Mouse (Mus musculus) kidney, embryonic 14.5 days (tissue): ENCODE measurements around the gene Arhgap6. TPM values are rescaled to one million over a fixed set of nuclear protein-coding genes. Genes with fewer than 3 reads are reported as not detected.

ENCODE experiments used
- ATAC-seq: fragments of 200-750 bp; cut with Nextera tagmentation; 2 replicates; pipeline ENCODE4 v1.8.0; 2017; ENCODE audit warnings: moderate number of reproducible peaks, mild to moderate bottlenecking, moderate TSS enrichment, moderate library complexity; ENCODE audit not compliant: low FRiP score, low TSS enrichment
- H3K27ac ChIP-seq: fragments of 300-500 bp; sonication (generic); 2 replicates; pipeline ENCODE4 v1.5.1; 2014; ENCODE audit warnings: low read depth, mild to moderate bottlenecking, low read length, moderate library complexity, mixed read lengths
- H3K27me3 ChIP-seq: fragments of 300-500 bp; sonication (generic); 2 replicates; pipeline ENCODE4 v1.6.1; 2014; ENCODE audit warnings: mild to moderate bottlenecking, low read length; ENCODE audit not compliant: control insufficient read depth, insufficient read depth
- H3K36me3 ChIP-seq: fragments of 300-500 bp; sonication (generic); 2 replicates; pipeline ENCODE4 v1.6.1; 2014; ENCODE audit warnings: low read length, mixed read lengths; ENCODE audit not compliant: control insufficient read depth, insufficient read depth
- H3K4me1 ChIP-seq: fragments of 300-500 bp; sonication (generic); 2 replicates; pipeline ENCODE4 v1.6.1; 2014; ENCODE audit warnings: low read length, mixed read lengths; ENCODE audit not compliant: control insufficient read depth, insufficient read depth
- H3K4me2 ChIP-seq: fragments of 300-500 bp; sonication (generic); replicated peaks from 2 replicates; pipeline ENCODE4 v1.6.1; 2014; ENCODE audit warnings: low read depth, mild to moderate bottlenecking, low read length
- H3K4me3 ChIP-seq: fragments of 300-500 bp; sonication (generic); 2 replicates; pipeline ENCODE4 v1.5.1; 2014; ENCODE audit warnings: mild to moderate bottlenecking, low read length
- H3K9ac ChIP-seq: fragments of 300-500 bp; sonication (generic); 2 replicates; pipeline ENCODE4 v1.6.1; 2014; ENCODE audit warnings: low read depth, mild to moderate bottlenecking, low read length, moderate library complexity
- H3K9me3 ChIP-seq: fragments of 300-500 bp; sonication (generic); 2 replicates; pipeline ENCODE4 v1.6.1; 2016; ENCODE audit warnings: low read length; ENCODE audit not compliant: control insufficient read depth
- WGBS: fragments of 180-500 bp; shearing (Covaris S2); extraction: QIAGEN DNeasy Blood & Tissue Kit; methylation state at CpG from one replicate; pipeline ENCODE4 v1.1.7; 2014; 5-methylcytosine and 5-hydroxymethylcytosine counted together
- polyA plus RNA-seq: library from polyadenylated mRNA; unstranded; fragments of >200 nt; fragmentation: Nextera tagmentation; extraction: Ambion mirVana; gene quantifications from 2 replicates; pipeline ENCODE4 v1.2.1, GENCODE M21; 2014

Arhgap6 gene
- polyA plus RNA-seq, 1 experiment from 2014 or later = 3.0 TPM

GRCm38 (mm10) chrX:168937941-168938340 is 143.0 kb downstream of the Arhgap6 start:
- no peaks in the 10 kb centered on the region for H3K9me3 ChIP-seq

GRCm38 (mm10) chrX:168941684-168942083 is 146.8 kb downstream of the Arhgap6 start:
- Histone ChIP-seq H3K4me1 (no peaks in the 10 kb centered on the region), H3K9ac (no peak overlapping the region), H3K27me3 (peaks cover 3% of the 10 kb centered on the region; the same call in 1 of the 2 replicates), H3K4me2 (no peak overlapping the region), H3K9me3 (no peaks in the 10 kb centered on the region), H3K4me3 (no peak overlapping the region), H3K27ac (no peak overlapping the region), H3K36me3 (no peaks in the 10 kb centered on the region)
- no peak for ATAC-seq
- WGBS = 76% methylated on average over 5 of the region's 5 CpGs

More at GRCm38 (mm10) chrX:168937941-168938340, 143.0 kb downstream of the Arhgap6 start:
- ATAC-seq = no peak
- H3K27ac ChIP-seq = no peak overlapping the region
- no peak overlapping the region for H3K4me2 ChIP-seq
- no peaks in the 10 kb centered on the region for H3K36me3 ChIP-seq
- H3K4me3 ChIP-seq = no peak overlapping the region
- peaks cover 3% of the 10 kb centered on the region; the same call in 1 of the 2 replicates for H3K27me3 ChIP-seq
- H3K4me1 ChIP-seq = no peaks in the 10 kb centered on the region
- H3K9ac ChIP-seq = no peak overlapping the region
- WGBS = 60% methylated on average over 4 of the region's 4 CpGs

GRCm38 (mm10) chrX:168943217-168943616 is 148.3 kb downstream of the Arhgap6 start:
- Histone ChIP-seq H3K4me2 (no peak overlapping the region), H3K27ac (no peak overlapping the region), H3K9ac (no peak overlapping the region), H3K36me3 (no peaks in the 10 kb centered on the region), H3K4me1 (no peaks in the 10 kb centered on the region), H3K4me3 (no peak overlapping the region), H3K27me3 (no peaks in the 10 kb centered on the region), H3K9me3 (no peaks in the 10 kb centered on the region)
- 82% methylated on average over 4 of the region's 4 CpGs for WGBS
- ATAC-seq = no peak

- no peaks in the 10 kb centered on the region for H3K9me3 ChIP-seq
- H3K27ac ChIP-seq = no peak overlapping the region
- H3K4me2 ChIP-seq = no peak overlapping the region
- no peak for ATAC-seq
- 91% methylated on average over 1 of the region's 1 CpGs for WGBS
- no peaks in the 10 kb centered on the region for H3K27me3 ChIP-seq
- H3K9ac ChIP-seq = no peak overlapping the region
- no peaks in the 10 kb centered on the region for H3K4me1 ChIP-seq
- H3K36me3 ChIP-seq = no peaks in the 10 kb centered on the region
- no peak overlapping the region for H3K4me3 ChIP-seq
Observed at GRCm38 (mm10) chrX:168975444-168975843, 180.5 kb downstream of the Arhgap6 start.

- Histone ChIP-seq H3K27me3 (no peaks in the 10 kb centered on the region), H3K27ac (no peak overlapping the region), H3K36me3 (no peaks in the 10 kb centered on the region), H3K9me3 (no peaks in the 10 kb centered on the region), H3K4me3 (no peak overlapping the region), H3K9ac (no peak overlapping the region), H3K4me1 (no peaks in the 10 kb centered on the region), H3K4me2 (no peak overlapping the region)
- no peak for ATAC-seq
- 78% methylated on average over 3 of the region's 3 CpGs for WGBS
Observed at GRCm38 (mm10) chrX:168977776-168978175, 182.9 kb downstream of the Arhgap6 start.

GRCm38 (mm10) chrX:168980370-168980769 is 185.5 kb downstream of the Arhgap6 start:
- H3K4me2 ChIP-seq = no peak overlapping the region
- H3K9ac ChIP-seq = no peak overlapping the region
- no peaks in the 10 kb centered on the region for H3K27me3 ChIP-seq
- no peaks in the 10 kb centered on the region for H3K36me3 ChIP-seq
- WGBS = 80% methylated on average over 2 of the region's 2 CpGs
- no peaks in the 10 kb centered on the region for H3K4me1 ChIP-seq
- no peak overlapping the region for H3K27ac ChIP-seq
- no peaks in the 10 kb centered on the region for H3K9me3 ChIP-seq
- no peak overlapping the region for H3K4me3 ChIP-seq
- ATAC-seq = no peak

- Histone ChIP-seq H3K4me3 (no peak overlapping the region), H3K36me3 (no peaks in the 10 kb centered on the region), H3K27ac (no peak overlapping the region), H3K9me3 (no peaks in the 10 kb centered on the region), H3K4me1 (no peaks in the 10 kb centered on the region), H3K27me3 (no peaks in the 10 kb centered on the region), H3K9ac (no peak overlapping the region), H3K4me2 (no peak overlapping the region)
- WGBS = 57% methylated on average over 1 of the region's 1 CpGs
- no peak for ATAC-seq
Observed at GRCm38 (mm10) chrX:169007066-169007465, 212.2 kb downstream of the Arhgap6 start.

GRCm38 (mm10) chrX:169012701-169013100 is 217.8 kb downstream of the Arhgap6 start:
- H3K36me3 ChIP-seq = no peaks in the 10 kb centered on the region
- H3K4me1 ChIP-seq = no peaks in the 10 kb centered on the region
- H3K4me2 ChIP-seq = no peak overlapping the region
- no peaks in the 10 kb centered on the region for H3K9me3 ChIP-seq
- H3K27me3 ChIP-seq = no peaks in the 10 kb centered on the region
- H3K27ac ChIP-seq = no peak overlapping the region
- no peak overlapping the region for H3K9ac ChIP-seq
- no peak overlapping the region for H3K4me3 ChIP-seq
- no peak for ATAC-seq

GRCm38 (mm10) chrX:169034390-169034789 is 239.5 kb downstream of the Arhgap6 start:
- Histone ChIP-seq H3K27me3 (no peaks in the 10 kb centered on the region; the same call in 1 of the 2 replicates), H3K36me3 (no peaks in the 10 kb centered on the region), H3K27ac (no peak overlapping the region), H3K4me1 (no peaks in the 10 kb centered on the region), H3K4me3 (no peak overlapping the region), H3K9ac (no peak overlapping the region), H3K4me2 (no peak overlapping the region), H3K9me3 (no peaks in the 10 kb centered on the region)
- 85% methylated on average over 1 of the region's 1 CpGs for WGBS
- ATAC-seq = no peak
